Mouse (Mus musculus) heart, postnatal 14 days (tissue): ENCODE measurements around the gene Ksr1. TPM values are rescaled to one million over a fixed set of nuclear protein-coding genes. Genes with fewer than 3 reads are reported as not detected.

ENCODE experiments used
- DNase-seq, 2 experiments: peaks; one replicate each; pipeline ENCODE4 v3.0.0; 2021 to 2022
- intact Hi-C: fragments of 180-260 bp; cut with DNase I; formaldehyde crosslinking; loops from one replicate; pipeline ENCODE4 v1.15.1; 2025
- total RNA-seq, 2 experiments: library from RNA; stranded (reverse); gene quantifications; 2 replicates each; pipeline ENCODE4 v1.2.3; 2021

Gene Ksr1
- total RNA-seq, 2 experiments from 2014 or later, result 10.2 to 10.7 TPM

DNA sequence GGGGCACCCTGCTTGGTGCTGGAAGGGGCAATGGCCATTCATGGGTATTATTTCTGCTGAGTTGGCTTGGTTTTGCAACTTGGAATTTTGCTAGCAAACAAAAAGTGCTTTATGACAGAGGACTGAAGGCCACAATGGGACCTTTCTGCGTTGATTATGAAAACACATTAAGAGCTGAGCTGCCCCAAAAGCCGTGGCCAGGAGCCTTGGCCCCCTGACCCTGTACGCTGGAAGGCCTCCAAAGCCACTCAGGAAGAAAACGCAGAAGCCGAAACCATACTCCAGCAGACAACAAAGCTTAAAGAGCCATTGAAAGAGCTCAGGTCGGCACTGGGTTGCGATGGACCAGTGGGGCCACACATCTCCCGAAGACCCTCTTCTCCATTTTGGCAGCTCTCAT, 47.2 kb downstream of the Ksr1 start:
- peak; percentile 46 to 57 for DNase-seq
- intact Hi-C loops, result no loop called here

DNA sequence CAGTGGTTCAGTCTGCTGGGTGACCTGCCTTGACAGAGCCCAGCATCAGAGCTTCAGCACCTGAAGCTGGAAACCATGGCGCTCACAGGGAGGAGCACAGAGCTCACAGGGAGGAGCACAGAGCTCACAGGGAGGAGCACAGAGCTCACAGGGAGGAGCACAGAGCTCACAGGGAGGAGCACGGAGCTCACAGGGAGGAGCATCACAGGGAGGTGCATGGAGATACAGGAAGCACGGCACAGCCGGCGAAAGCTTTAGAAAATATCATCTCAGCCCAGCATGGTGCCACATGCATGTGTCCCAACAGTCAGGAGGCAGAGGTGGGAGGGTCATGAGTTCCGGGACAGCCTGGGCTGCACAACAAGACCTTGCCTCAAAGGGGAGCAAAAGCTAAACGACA, 48.5 kb downstream of the Ksr1 start:
- intact Hi-C loops, result loop anchor here (2.0 kb wide), 1 partner anchor 47 kb away; no protein-coding TSS in a partner anchor

DNA sequence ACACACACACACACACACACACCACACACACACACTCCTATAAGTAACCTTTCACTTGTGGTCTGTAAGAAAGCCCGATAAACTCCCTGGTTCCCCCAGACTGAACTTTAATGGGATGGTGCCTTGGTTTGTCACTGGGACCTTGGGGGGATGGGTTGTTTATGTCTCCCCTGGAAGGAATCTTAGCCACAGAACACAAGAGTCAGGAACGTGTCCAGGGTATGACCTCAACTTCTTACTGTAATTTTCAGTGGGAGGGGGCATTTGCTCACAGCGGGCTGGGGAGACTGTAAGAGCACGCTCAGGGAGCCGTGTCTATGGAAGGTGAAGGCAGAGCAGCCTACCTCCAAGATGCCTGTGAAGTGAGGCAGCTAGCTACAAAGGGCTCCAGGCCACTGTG, 49.5 kb downstream of the Ksr1 start:
- intact Hi-C loops, result loop anchor here (2.0 kb wide), 1 partner anchor 48 kb away; no protein-coding TSS in a partner anchor

More for the DNA sequence above, 48.5 kb downstream of the Ksr1 start:
- DNase-seq, result no peak

DNA sequence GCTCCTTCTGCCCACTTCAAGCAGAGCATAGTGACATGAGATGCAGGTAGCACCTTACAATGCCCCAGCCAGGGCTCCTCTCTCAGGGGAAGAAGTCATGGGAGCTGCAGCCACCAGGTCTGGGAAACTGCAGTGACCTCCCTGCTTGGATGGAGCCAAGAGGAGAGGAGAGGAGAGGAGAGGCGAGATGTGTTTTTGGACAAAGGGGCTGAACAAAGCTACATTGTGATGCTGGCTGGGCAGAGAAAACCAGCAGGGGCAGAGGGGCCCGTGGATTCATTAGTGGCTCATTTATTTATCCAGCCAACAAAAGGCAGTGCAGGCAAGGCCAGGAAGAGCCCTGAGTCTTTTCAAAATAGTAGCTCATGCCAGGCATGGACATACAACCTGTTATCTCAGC, 50.5 kb downstream of the Ksr1 start:
- DNase-seq, result no peak
- intact Hi-C loops, result loop anchor here (2.0 kb wide), 1 partner anchor 49 kb away; no protein-coding TSS in a partner anchor

More for the DNA sequence above, 49.5 kb downstream of the Ksr1 start:
- no peak for DNase-seq

DNA sequence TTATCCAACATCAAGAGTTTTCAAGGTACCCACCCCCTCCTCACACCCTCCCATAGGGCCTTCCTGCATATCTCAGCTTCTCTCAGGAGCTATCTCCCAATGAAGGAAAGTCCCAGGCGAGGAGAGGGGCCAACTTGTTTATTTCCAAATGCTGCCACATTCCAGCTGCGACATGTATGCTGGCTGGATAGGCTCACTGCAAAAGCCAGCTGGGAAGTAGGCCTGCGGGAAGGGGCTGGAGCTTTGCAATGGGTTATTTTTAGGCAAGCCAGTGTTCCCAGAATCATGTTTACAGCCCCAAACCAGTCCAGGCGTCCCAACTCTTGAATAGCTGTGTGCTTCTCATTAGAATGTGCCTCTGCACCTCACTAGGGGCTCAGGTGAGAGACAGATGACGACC, 51.5 kb downstream of the Ksr1 start:
- intact Hi-C loops, result no loop called here
- DNase-seq, result peak; percentile 63 to 72

DNA sequence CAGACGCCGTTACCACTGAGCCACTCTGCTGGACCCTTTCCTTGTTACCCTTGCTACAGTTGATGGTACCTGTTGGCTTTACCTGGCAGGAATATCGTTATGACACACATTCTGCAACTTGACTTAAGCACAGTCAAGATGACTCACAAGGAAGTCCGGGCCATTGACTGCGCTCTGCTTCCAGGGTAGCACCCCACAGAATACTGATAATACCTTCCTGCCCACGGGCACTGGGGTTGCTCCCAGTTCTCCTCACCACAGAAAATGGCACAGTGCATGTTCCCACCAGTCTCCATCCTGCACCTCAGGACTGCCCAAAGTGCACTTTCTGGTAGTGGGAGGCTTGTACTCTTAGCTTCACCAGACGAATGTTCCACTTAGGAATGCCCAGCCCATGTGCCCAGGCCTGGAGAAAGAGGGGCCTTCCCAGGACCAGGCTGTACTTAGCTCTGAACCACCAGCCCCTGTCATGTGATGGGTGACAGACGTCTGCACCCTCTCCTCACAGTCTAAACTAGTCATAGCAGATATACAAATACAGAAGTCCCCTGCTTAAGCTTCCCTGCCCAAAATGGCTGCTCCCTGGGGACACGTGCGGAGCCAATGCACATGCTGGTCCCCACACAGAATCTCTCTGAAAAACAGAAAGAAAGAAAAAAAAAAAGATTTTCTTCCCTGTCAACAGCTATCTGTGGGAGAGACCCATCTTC, 52.1 kb downstream of the Ksr1 start:
- DNase-seq, result peak; percentile 56 to 59
- intact Hi-C loops, result no loop called here

DNA sequence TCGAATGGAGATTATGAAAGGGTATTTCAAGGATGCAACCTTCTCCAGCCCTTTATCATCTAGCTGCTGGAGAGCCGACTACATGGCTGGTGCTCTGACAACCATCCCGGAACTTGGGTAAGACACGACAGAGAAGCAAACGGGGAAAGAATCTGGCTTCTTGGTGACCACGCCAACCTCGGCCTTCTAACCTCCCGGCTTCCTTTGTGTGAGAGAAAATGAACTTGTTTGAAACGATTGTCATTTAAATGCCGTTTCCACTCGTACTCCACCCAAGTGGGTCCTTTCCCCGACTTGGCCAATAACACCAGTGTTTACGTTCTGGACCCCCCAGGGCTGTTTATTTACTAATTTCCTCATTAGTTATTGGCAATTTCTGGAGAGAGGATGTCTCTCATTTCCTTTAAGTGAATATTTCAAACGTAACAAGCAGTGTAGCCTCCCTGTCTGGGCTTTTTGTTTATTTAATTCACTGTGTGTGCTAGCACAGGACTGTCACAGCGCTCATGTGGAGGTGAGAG, 52.8 kb downstream of the Ksr1 start:
- intact Hi-C loops, result no loop called here
- DNase-seq, result no peak

DNA sequence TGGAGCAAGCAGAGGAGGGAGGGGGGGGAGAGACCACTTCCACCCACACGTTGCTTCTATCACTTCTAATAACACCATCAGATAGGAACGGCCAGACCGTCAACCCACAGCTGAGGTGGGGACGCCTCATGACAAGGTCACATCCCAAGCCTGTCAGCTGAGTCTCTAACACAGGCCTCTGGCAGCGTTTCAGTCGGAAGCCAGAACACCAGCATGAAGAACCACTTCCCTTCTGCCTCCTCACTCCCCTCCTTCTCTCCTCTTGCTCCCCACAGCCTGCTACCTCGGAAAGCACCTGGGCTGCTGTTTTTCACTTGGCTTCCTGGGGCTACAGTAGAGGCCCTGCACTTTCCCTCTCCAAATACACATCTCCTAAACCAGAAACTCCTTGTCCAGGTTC, 53.4 kb downstream of the Ksr1 start:
- no peak for DNase-seq
- intact Hi-C loops, result no loop called here

DNA sequence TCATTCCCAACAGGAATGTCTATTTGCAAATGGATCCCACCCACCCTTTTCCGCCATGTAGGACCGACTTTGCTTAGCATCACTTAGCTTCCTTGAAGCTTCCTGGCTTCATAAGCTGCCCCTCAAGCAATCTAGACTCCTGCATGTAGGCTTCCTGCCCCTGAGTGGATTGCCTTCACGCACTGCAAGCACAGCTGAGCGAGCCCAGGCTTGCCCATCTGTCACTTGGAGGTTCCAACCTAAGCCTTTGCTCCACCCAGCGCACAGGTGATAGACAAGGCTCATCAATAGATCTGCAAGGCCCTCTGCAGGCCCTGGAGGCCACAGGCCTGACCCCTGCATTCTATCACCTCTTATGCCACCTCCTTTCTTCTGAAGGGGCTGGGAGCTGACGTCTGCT, 54.0 kb downstream of the Ksr1 start:
- intact Hi-C loops, result no loop called here
- no peak for DNase-seq

DNA sequence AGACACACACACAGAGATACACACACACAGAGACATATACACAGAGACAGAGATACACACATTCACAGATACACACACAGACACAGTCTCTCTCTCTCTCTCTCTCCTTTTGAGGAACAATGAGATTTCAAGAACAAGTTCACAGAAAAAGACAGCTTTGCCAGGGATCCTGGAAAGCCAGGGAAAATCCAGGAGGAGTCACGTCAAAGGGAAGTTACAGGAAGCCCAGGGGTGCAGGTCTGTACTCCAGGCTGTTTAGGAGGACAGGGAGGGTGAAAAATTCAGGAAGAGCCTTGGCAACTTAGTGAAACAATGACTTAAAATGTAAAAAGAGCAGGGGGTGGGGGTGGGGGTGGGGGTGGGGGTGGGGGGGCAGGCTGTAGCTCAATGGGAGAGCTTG, 56.5 kb downstream of the Ksr1 start:
- DNase-seq, result no peak
- intact Hi-C loops, result no loop called here

DNA sequence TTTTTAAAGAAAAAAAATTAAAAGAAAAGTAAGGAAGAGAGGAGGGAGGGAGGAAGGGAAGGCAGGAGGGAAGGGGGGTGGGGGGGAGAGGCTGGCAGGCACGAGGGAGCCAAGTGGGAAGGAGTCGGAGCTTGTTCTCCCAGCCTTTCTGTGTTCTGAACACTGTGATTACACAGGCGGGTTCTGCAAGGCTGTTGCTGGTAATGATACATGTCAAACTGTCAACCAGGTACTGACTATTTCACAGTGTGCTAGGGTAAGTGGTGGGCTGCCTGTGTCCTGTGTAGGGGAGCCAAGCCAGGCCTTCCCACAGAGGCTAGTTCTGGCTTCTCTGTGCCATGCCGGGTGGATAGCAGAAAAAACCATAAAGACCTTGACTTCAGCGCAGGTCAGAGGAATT, 57.2 kb downstream of the Ksr1 start:
- intact Hi-C loops, result no loop called here
- no peak for DNase-seq

DNA sequence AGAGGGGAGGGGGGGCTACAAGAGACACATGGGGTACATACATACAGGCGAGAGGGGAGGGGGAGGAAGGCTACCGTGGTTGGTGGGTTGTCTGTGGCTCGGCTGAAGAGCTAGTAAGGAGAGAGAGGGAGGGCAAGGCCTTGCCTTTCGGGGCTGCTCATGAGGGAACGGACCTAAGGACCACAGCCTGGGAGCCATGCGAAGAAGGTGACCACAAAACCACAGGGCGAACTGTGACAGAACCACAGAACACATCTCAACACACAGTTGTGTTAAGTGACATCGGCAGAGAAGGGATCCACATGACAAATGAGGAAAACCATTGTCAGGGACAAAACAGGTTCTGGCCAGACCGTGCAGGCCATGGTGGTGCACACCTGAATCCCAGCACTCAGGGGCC, 57.9 kb downstream of the Ksr1 start:
- intact Hi-C loops, result no loop called here
- no peak for DNase-seq

DNA sequence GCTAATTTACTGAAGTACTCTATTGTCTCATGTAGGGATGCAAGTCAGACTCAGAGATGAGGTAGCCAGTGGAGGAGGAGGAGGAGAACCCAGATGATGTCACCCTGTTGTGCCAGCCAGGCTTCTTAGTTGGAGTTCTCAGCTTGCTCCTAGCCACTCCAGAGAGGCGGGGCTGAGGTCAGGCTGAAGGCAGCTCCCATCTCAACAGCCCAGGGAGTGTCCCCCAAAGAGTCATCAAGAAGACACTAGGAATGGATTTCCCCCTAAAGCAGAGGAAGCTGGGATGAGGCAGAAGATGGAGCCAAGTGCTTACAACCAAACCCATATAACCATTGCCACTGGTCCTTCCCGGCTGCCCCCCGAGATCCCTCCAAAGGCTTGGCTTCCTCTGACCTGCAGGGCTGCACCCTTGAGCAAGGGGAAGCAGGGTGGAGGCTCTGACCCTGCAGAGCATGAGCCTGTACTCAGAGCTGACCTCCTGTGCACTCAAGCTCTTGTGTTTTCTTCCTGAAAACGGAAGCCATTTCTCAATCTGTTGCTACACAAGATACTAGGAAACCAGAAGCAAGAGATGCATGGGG, 58.4 kb downstream of the Ksr1 start:
- no peak for DNase-seq
- intact Hi-C loops, result no loop called here

DNA sequence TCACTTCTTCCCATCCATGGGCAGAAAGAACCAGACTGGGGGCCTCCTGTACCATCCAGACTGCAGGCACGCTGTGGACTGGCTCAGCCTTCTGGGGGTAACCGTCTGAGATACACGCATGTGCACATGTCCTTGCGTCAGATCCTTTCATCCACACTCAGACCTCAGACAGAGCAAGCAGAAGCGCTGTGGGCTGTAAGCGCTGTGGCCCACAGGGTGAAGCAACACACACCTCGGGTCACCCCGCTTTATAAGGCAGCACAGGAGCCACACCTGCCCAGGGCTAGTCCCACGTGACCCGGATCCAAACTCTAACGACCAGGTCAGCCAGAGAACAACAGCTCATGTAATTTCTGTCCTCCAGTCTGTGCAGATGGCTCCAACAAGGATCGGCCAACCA, 59.4 kb downstream of the Ksr1 start:
- intact Hi-C loops, result no loop called here
- no peak for DNase-seq

DNA sequence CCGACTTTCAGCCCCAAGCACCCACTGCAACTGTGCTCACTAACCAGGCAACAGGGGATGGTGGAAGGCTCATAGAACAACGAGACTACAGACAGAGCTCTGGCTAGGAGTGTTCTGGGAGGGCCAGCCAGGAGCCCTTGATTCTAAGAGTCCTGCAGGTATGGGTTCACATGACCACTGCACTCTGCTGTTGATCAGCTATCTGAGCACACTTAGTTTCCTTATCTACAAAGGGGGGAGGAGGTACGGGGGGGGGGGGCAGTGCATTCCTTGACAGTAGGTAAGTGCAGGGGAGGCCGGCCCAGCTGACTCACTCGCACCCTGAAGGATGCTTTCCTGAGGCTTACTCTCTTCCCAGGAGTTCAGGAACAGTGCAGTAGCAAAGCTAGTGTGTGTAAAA, 61.1 kb downstream of the Ksr1 start:
- intact Hi-C loops, result no loop called here
- DNase-seq, result no peak

DNA sequence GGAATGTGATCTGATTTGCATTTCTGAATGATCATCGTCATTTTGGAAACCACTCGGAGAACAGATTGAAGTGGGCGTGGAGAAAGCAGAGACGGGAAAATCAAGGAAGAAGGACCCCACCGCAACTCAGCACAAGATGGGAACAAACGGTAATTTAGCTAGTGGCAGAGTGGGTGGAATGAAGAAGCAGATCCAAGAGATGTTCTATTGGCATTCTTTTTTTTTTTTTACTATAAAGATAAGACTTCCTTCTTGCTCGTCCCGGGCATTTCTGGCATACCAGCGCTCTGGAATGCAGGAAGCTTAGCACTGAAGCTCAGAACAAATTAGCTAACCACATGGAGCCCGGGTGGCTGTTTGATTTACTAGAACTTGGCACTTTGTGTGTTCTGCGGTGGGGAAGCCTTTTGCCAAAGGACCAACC, 63.2 kb downstream of the Ksr1 start:
- DNase-seq, result peak in 1 of 2 experiments; percentile 36
- intact Hi-C loops, result no loop called here

DNA sequence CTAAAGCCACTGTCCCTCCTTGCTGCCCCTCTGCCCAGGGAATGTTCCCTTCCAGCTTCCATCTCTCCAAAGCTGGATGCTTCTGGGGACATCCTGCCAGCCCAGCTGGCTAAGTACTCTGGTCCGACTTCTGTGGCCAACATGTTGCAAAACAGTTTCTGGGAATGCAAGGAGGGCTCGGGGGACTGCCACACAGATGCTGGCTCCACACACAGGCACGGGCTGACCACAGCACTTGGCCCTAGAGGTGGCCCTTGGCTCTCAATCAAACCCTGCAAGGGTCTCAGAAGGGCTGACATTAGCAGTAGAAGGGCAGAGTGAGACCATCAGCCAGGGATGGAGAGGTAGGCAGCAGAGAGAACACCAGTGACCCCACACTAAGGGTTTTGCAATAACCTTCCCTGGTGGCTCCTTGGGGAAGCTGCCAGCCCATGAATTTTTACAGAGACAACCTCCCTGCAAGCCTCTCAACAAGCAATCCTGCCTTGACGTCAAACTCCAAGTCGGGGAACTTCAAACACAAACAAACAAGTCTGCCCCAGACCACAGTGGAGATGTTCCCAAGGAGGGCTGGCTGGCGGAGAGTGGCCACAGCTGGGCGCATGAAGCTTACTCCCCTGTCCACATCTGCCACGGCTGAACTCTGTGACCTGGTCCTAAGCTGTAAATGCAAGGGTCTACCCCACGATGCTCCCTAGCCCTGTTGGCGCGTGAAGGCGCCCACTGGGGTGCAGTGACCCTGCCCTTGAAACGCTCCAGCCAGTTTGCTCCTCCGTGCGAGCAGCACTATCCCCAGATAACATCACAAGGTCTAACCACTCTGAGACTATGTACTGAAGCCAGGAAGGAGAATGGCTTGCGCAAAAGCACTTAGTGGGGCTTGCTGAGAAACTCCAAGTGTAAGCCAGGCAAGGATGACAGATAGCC, 65.0 kb downstream of the Ksr1 start:
- intact Hi-C loops, result no loop called here
- DNase-seq, result peak; percentile 61 to 66

DNA sequence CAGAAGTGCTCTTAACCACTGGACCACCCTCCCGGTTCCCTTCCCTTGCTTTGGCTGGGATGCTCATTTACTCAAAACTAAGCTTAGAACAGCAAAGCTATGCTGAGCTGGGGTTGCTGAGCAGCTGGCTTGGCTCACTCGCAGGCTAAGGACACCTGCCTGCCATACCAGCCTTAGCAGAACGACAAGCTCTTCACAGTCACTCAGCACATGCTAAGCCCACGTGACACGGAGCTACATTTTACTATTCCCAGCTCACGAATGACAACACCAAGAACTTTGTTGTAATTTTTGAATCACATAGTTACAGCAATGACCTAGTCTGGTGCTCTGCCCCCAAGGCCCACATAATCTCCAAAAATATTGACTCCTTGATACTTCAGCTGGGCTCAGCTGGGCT, 66.1 kb downstream of the Ksr1 start:
- DNase-seq, result no peak
- intact Hi-C loops, result no loop called here

DNA sequence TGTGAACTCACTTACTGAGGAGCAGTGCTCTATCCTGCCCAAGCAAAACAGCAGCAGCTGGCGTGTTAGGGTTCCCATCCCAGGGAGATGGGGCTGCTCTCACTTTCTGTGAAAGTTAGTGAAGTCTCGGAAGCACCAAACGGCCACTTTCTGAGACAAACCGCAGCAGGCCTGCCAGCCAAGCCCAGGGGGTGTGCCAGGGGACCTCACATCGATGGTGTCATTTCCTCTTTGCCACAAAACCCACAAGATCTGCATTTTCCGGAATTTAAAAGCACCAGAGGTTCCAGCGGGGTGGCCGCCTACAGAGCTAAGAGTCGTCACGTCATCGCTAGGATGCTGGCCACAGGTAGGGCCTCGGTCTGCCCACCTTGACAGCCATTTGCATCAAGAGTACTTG, 69.7 kb downstream of the Ksr1 start:
- intact Hi-C loops, result no loop called here

DNA sequence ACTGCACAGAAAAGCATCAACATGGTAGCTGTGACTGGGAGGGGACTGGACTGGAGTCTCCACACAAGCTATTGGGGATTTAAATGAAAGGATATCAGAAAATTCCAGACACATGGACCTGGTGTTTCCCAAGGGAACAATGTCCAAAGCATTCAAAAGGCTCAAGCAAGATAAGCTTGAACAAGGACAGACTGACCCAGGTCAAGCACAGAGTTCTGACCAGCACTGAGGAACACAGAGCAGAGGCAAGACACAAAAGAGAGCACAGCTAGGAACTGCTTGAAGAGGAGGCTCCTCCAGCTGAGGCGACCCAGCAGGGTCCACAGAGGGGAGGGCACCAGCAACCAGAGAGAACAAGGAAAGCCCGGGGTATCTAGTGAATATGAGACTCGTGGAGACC, 71.2 kb downstream of the Ksr1 start:
- intact Hi-C loops, result no loop called here

More for the DNA sequence above, 69.7 kb downstream of the Ksr1 start:
- DNase-seq, result no peak

DNA sequence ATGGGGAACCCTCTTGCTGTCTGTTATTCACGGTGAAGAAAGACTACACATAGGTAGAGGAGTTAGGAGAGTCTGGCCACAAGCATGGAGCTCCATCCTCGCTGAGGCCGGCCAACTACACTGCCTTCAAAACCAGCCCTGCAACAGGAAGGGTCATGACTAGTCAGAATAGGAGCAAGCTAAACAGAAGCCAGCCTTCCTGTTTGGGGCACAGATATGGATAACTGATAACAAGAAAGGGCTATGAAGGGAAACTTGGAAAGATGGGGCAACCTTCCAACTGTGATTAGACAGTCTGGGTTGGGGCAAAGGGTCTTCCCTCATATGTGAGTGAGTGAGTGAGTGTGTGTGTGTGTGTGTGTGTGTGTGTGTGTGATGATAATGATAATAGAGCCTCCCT, 71.6 kb downstream of the Ksr1 start:
- intact Hi-C loops, result no loop called here
- no peak for DNase-seq

More for the DNA sequence above, 71.2 kb downstream of the Ksr1 start:
- DNase-seq, result no peak
